Mouse (Mus musculus) kidney, postnatal 0 days (tissue): ENCODE measurements around the gene H1foo. TPM values are rescaled to one million over a fixed set of nuclear protein-coding genes. Genes with fewer than 3 reads are reported as not detected.
A peak's percentile ranks its signal among the peaks of the same experiment; 100 is the strongest.

Experiments
- ATAC-seq: fragments of 200-750 bp; cut with Nextera tagmentation; replicated peaks from 2 replicates; pipeline ENCODE4 v1.8.0; 2017; ENCODE audit warnings: low read depth, moderate number of reproducible peaks, moderate TSS enrichment, moderate library complexity; ENCODE audit not compliant: low FRiP score
- DNase-seq: peaks from one replicate; pipeline ENCODE4 v3.0.0-alpha.2; 2016; ENCODE audit warnings: low spot score
- H3K27ac ChIP-seq: fragments of 300-500 bp; sonication (generic); 2 replicates; pipeline ENCODE4 v1.5.1; 2014; ENCODE audit warnings: mild to moderate bottlenecking
- H3K27me3 ChIP-seq: fragments of 300-500 bp; sonication (generic); 2 replicates; pipeline ENCODE4 v1.6.1; 2014; ENCODE audit warnings: low read length, mixed read lengths; ENCODE audit not compliant: insufficient read depth
- H3K36me3 ChIP-seq: fragments of 300-500 bp; sonication (generic); 2 replicates; pipeline ENCODE4 v1.6.1; 2014; ENCODE audit warnings: low read length, mixed read lengths; ENCODE audit not compliant: insufficient read depth
- H3K4me1 ChIP-seq: fragments of 300-500 bp; sonication (generic); replicated peaks from 2 replicates; pipeline ENCODE4 v1.6.1; 2014; ENCODE audit warnings: antibody characterized with exemption, low read length, mixed read lengths; ENCODE audit not compliant: insufficient read depth
- H3K4me2 ChIP-seq: fragments of 300-500 bp; sonication (generic); 2 replicates; pipeline ENCODE4 v1.6.1; 2014; ENCODE audit warnings: mild to moderate bottlenecking, low read length, moderate library complexity, mixed read lengths
- H3K4me3 ChIP-seq: fragments of 300-500 bp; sonication (generic); replicated peaks from 2 replicates; pipeline ENCODE4 v1.5.1; 2014; ENCODE audit warnings: low read depth, low read length
- H3K9ac ChIP-seq: fragments of 300-500 bp; sonication (generic); 2 replicates; pipeline ENCODE4 v1.6.1; 2014; ENCODE audit warnings: low read depth, low read length
- H3K9me3 ChIP-seq: fragments of 300-500 bp; sonication (generic); replicated peaks from 2 replicates; pipeline ENCODE4 v1.6.1; 2016; ENCODE audit warnings: low read length, inconsistent platforms, mixed read lengths
- CTCF ChIP-seq: IDR thresholded peaks from 2 replicates; pipeline ENCODE4 v1.5.1; 2016; ENCODE audit warnings: antibody characterized with exemption, low read depth, mild to moderate bottlenecking, moderate library complexity
- WGBS: fragments of 180-500 bp; shearing (Covaris S2); extraction: QIAGEN DNeasy Blood & Tissue Kit; methylation state at CpG from one replicate; pipeline ENCODE4 v1.1.7; 2014; 5-methylcytosine and 5-hydroxymethylcytosine counted together
- polyA plus RNA-seq: library from polyadenylated mRNA; unstranded; fragments of >200 nt; fragmentation: Nextera tagmentation; extraction: Ambion mirVana; gene quantifications from 2 replicates; pipeline ENCODE4 v1.2.1, GENCODE M21; 2015

The H1foo gene
- polyA plus RNA-seq, 1 experiment from 2014 or later, result not detected

- ATAC-seq (peak; percentile 58), DNase-seq (peak; percentile 60)
- no peak overlapping the region for H3K4me2 ChIP-seq
- no peak overlapping the region for H3K4me3 ChIP-seq
- H3K36me3 ChIP-seq, result peaks cover 60% of the 10 kb centered on the region
- no peak overlapping the region for H3K27ac ChIP-seq
- no peaks in the 10 kb centered on the region for H3K9me3 ChIP-seq
- no peaks in the 10 kb centered on the region for H3K27me3 ChIP-seq
- WGBS, result 44% methylated on average over 23 of the region's 23 CpGs
- H3K4me1 ChIP-seq, result peaks cover 5% of the 10 kb centered on the region; the same call in 1 of the 2 replicates
- TF ChIP-seq CTCF, result peak; percentile 68
- H3K9ac ChIP-seq, result no peak overlapping the region
Observed at GRCm38 (mm10) chr6:115962439-115963085, 17.8 kb downstream of the H1foo start.

DNA sequence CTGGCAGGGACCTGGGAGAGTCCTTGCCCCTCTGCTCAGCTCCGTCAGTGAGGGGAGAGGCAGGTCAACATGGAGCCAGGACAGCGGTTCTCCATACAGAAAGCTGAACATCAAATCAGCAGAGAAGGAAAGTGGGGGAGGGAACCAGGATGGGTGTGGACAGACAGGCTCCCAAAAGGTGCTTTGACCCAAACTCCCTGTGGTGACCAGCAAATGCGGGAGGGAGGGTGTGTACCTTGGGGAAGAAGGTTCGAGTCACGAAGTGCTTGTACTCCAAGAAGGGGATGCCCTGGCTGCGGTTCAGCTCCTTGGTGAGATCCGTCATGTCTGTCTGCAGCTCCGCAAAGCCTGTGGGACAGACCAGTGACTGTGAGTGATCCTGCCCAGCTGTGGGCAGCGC, 18.9 kb downstream of the H1foo start:
- DNase-seq (no peak), ATAC-seq (no peak)
- Histone ChIP-seq H3K27me3 (no peaks in the 10 kb centered on the region), H3K4me1 (no peaks in the 10 kb centered on the region; the same call in 1 of the 2 replicates), H3K36me3 (peaks cover 65% of the 10 kb centered on the region), H3K9me3 (no peaks in the 10 kb centered on the region), H3K4me2 (no peak overlapping the region), H3K9ac (no peak overlapping the region), H3K4me3 (no peak overlapping the region), H3K27ac (no peak overlapping the region)
- TF ChIP-seq CTCF, result no peak
- 69% methylated on average over 9 of the region's 9 CpGs for WGBS

DNA sequence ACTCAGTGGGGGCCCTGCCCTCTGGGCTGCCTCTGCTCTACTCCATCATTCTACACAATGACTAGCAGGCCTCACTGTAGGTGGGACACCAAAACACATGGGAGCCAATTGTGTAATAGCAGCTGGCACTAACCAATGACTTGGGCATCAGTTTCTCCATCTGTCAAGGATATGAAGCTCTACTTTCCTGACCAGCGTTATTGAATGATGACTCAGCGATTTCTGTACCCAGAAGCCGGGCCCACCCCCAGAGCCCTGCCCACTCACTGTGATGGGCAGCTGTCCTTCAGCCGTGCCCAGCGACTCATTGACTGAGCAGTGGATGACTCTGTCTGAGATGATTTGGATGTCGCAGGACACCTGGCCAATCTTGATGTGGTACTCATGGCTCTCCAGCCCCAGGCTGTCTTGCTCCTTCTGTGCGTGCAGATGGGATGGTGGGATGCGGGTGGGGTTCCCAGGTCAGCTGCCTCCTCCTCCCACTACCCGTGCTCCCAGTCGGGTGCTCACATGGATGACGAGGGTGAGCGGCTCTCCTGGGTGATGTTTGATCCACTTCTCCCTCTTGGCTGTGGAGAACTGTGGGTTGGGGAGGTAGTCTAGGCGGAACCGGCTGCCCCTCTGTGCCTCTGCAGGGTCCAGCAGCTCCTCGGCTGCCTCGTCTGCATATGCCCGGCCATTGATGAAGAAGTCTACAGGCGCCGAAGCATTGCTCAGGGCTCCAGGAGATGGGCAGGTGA, 21.7 kb downstream of the H1foo start:
- H3K9me3 ChIP-seq, result no peaks in the 10 kb centered on the region
- no peak overlapping the region for H3K4me3 ChIP-seq
- ATAC-seq, result no peak
- no peak for DNase-seq
- TF ChIP-seq CTCF, result no peak
- H3K4me2 ChIP-seq, result no peak overlapping the region
- H3K36me3 ChIP-seq, result peaks cover 47% of the 10 kb centered on the region
- H3K27ac ChIP-seq, result no peak overlapping the region
- no peaks in the 10 kb centered on the region for H3K27me3 ChIP-seq
- WGBS, result 89% methylated on average over 19 of the region's 19 CpGs
- H3K9ac ChIP-seq, result no peak overlapping the region
- peaks cover under 1% of the 10 kb centered on the region for H3K4me1 ChIP-seq

GRCm38 (mm10) chr6:115967291-115967880, 22.6 kb downstream of the H1foo start:
- Histone ChIP-seq H3K27me3 (no peaks in the 10 kb centered on the region), H3K27ac (no peak overlapping the region), H3K9ac (no peak overlapping the region), H3K36me3 (peaks cover 42% of the 10 kb centered on the region; the same call in 1 of the 2 replicates), H3K4me2 (no peak overlapping the region), H3K9me3 (no peaks in the 10 kb centered on the region), H3K4me3 (no peak overlapping the region), H3K4me1 (peaks cover 6% of the 10 kb centered on the region)
- TF ChIP-seq CTCF, result no peak
- DNase-seq (no peak), ATAC-seq (no peak)
- WGBS, result 88% methylated on average over 15 of the region's 15 CpGs

GRCm38 (mm10) chr6:115968086-115968485, 23.3 kb downstream of the H1foo start:
- 72% methylated on average over 5 of the region's 5 CpGs for WGBS
- H3K9ac ChIP-seq, result no peak overlapping the region
- TF ChIP-seq CTCF, result no peak
- ATAC-seq (no peak), DNase-seq (no peak)
- H3K9me3 ChIP-seq, result no peaks in the 10 kb centered on the region
- peaks cover 39% of the 10 kb centered on the region; the same call in 1 of the 2 replicates for H3K36me3 ChIP-seq
- peaks cover 12% of the 10 kb centered on the region for H3K4me1 ChIP-seq
- H3K27me3 ChIP-seq, result no peaks in the 10 kb centered on the region
- H3K27ac ChIP-seq, result no peak overlapping the region
- no peak overlapping the region for H3K4me3 ChIP-seq
- H3K4me2 ChIP-seq, result no peak overlapping the region

DNA sequence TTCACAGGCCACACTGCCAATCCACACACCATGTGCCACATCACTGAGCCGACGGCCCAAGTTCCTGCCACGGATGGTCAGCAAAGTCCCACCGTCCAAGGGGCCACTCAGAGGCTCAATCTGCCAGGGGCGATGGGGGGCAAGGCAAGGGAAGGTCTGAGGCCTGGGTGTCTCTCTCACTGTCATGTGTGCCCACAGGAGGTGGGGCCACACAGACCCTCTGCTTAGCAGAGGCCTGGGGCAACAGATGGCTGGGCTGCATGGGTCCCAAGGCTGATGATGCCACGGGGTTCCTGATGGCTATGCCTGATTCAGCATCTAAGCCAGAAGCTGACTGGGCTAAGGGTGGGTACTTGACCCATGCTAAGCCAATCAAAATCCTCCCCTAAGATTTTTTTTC, 24.0 kb downstream of the H1foo start:
- 79% methylated on average over 6 of the region's 6 CpGs for WGBS
- DNase-seq (no peak), ATAC-seq (no peak)
- peaks cover 15% of the 10 kb centered on the region for H3K4me1 ChIP-seq
- TF ChIP-seq CTCF, result no peak
- H3K9me3 ChIP-seq, result no peaks in the 10 kb centered on the region
- no peak overlapping the region for H3K27ac ChIP-seq
- H3K4me2 ChIP-seq, result no peak overlapping the region
- H3K36me3 ChIP-seq, result 0 out of 2 replicates have a peak, but pooled peaks cover 39% of the 10 kb centered on the region
- H3K9ac ChIP-seq, result no peak overlapping the region
- H3K4me3 ChIP-seq, result no peak overlapping the region
- no peaks in the 10 kb centered on the region for H3K27me3 ChIP-seq
